Mouse (Mus musculus) erythroblast, embryonic 14.5 days (primary cell): Measurements from ENCODE around the gene Srsf4.

Experiments
- GATA1 ChIP-seq: IDR thresholded peaks from 2 replicates; pipeline ENCODE4 v1.6.1; 2012; ENCODE audit warnings: low read length, inconsistent platforms, mixed read lengths
- TAL1 ChIP-seq: IDR thresholded peaks from 3 replicates; pipeline ENCODE4 v1.6.1; 2012; ENCODE audit warnings: low read length, inconsistent platforms, mixed read lengths

DNA sequence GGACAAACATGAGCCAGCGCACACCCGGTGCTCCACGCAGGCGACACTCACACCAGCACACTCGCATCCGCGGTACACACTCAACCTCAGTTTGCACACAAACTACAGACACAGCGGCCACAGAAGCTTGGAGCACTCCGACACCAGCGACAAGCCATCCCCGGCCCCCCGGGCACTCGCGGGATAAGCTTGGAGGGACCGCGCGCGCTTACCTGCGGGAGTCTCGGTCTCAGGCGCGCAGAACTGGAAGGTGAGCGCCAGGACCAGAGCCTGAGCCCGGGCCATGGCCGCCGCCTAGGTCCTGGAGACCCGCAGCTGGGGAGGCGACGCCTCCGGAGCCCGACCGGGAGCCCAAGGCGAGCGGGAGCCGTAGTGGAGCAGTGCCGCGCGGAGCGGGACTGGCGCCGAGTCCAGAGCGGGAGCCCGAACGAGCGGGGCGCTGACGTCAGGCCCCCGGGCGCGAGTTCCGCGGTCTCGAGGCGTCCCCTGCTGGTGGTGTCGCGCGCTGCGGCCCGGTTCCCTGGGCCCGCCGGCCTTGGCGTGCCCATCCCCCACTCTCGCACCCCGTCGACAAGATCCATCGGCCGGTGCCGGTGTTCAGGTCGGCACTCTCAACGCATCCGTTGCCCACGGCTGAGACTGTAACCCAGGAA is 35.4 kb upstream of the Srsf4 start, which contains the start of gene Ptpru:
- TF ChIP-seq GATA1 (no peak), TAL1 (no peak)
